Mouse (Mus musculus): ENCODE measurements around the gene Hgfac. TPM values are rescaled to one million over a fixed set of nuclear protein-coding genes. Genes with fewer than 3 reads are reported as not detected.

Hgfac gene
- total and polyA plus RNA-seq, 3 experiments, result not detected

- H3K4me1 ChIP-seq (ENCODE audit: control insufficient read depth in 1 of 2, insufficient read depth in 2 of 2), result peaks cover 22 to 55% of the 10 kb centered on the region in 2 experiments
- H3K27me3 ChIP-seq (replicated peaks), result no peaks in the 10 kb centered on the region
- H3K9me3 ChIP-seq (replicated peaks; ENCODE audit: low read length), result no peaks in the 10 kb centered on the region
- dilution Hi-C loops (cut with MboI; ENCODE audit: extremely low pct_ligation_motif_present, extremely low pct_unique_long_range_greater_than_20kb, low sequenced_read_pairs) (no loop called here), in situ Hi-C loops (cut with MboI; ENCODE audit: low pct_ligation_motif_present, low pct_unique_long_range_greater_than_20kb, low sequenced_read_pairs) (no loop called here)
- H3K36me3 ChIP-seq (replicated peaks in 1 of 2; ENCODE audit: control insufficient read depth in 1 of 2, insufficient read depth in 1 of 2, low read length in 1 of 2), result peaks cover 0 to 1% of the 10 kb centered on the region in 2 experiments
- DNase-seq (ENCODE audit: extremely low read depth), result no peak
- TF ChIP-seq CHD1 (IDR thresholded peaks at IDR 0.05; ENCODE audit: low read depth, low read length), result 0 out of 2 replicates have a peak, but pooled peaks have one; percentile 34
- no peak for TF ChIP-seq ZC3H11A (IDR thresholded peaks at IDR 0.05; ENCODE audit: low read depth, low read length)
- no peak overlapping the region for H3K9ac ChIP-seq (ENCODE audit: insufficient read depth, low read depth)
- no peak overlapping the region for H3K27ac ChIP-seq (ENCODE audit: insufficient read depth, low read depth)
- peak overlapping the region in 1 of 3 experiments; percentile 28 for H3K4me3 ChIP-seq (replicated peaks in 1 of 3; ENCODE audit: low read depth in 2 of 3, low read length in 2 of 3, poor library complexity in 1 of 3)
- H3K4me2 ChIP-seq (ENCODE audit: insufficient read depth, low read depth, poor library complexity, severe bottlenecking), result no peak overlapping the region
- H3K79me2 ChIP-seq (replicated peaks; ENCODE audit: control insufficient read depth, extremely low read depth, insufficient read depth, poor library complexity, severe bottlenecking), result no peaks in the 10 kb centered on the region
Observed at GRCm38 (mm10) chr5:34999281-34999680, 42.0 kb upstream of the Hgfac start.

- peak; percentile 60 for DNase-seq (ENCODE audit: extremely low read depth)
- peak overlapping the region in 1 of 3 experiments; percentile 28 for H3K4me3 ChIP-seq (replicated peaks in 1 of 3; ENCODE audit: low read depth in 2 of 3, low read length in 2 of 3, poor library complexity in 1 of 3)
- H3K27ac ChIP-seq (ENCODE audit: insufficient read depth, low read depth), result no peak overlapping the region
- TF ChIP-seq PAX5 (IDR thresholded peaks at IDR 0.05; ENCODE audit: low read length) (no peak), MAFK (IDR thresholded peaks at IDR 0.05; ENCODE audit: insufficient replicate concordance, low read length) (peak; percentile 25; the same call in 1 of the 2 replicates), E2F4 (IDR thresholded peaks at IDR 0.05; ENCODE audit: insufficient replicate concordance, low read depth, low read length) (no peak), IRF4 (IDR thresholded peaks at IDR 0.05; ENCODE audit: low read depth, low read length) (peak; percentile 75), TCF12 (IDR thresholded peaks at IDR 0.05; ENCODE audit: low read depth, low read length) (peak; percentile 57; the same call in 1 of the 2 replicates), EP300 (IDR thresholded peaks at IDR 0.05; ENCODE audit: low read length) (peak; percentile 78), CHD2 (IDR thresholded peaks at IDR 0.05; ENCODE audit: low read length) (peak; percentile 92), MAZ (IDR thresholded peaks at IDR 0.05; ENCODE audit: low read depth, low read length) (peak; percentile 58), MEF2A (IDR thresholded peaks at IDR 0.05; ENCODE audit: borderline replicate concordance, low read depth, low read length) (peak; percentile 33; the same call in 1 of the 2 replicates), ETS1 (conservative IDR thresholded peaks at IDR 0.05; ENCODE audit: low read depth, low read length) (peak; percentile 63)
- no peaks in the 10 kb centered on the region for H3K9me3 ChIP-seq (replicated peaks; ENCODE audit: low read length)
- no peaks in the 10 kb centered on the region for H3K27me3 ChIP-seq (replicated peaks)
- H3K4me1 ChIP-seq (ENCODE audit: control insufficient read depth in 1 of 2, insufficient read depth in 2 of 2), result peaks cover 22 to 57% of the 10 kb centered on the region in 2 experiments
- H3K4me2 ChIP-seq (ENCODE audit: insufficient read depth, low read depth, poor library complexity, severe bottlenecking), result peak overlapping the region; percentile 41
- in situ Hi-C loops (cut with MboI; ENCODE audit: low pct_ligation_motif_present, low pct_unique_long_range_greater_than_20kb, low sequenced_read_pairs), result no loop called here
- no peak overlapping the region for H3K9ac ChIP-seq (ENCODE audit: insufficient read depth, low read depth)
- dilution Hi-C loops (cut with MboI; ENCODE audit: extremely low pct_ligation_motif_present, extremely low pct_unique_long_range_greater_than_20kb, low sequenced_read_pairs), result no loop called here
- no peaks in the 10 kb centered on the region for H3K79me2 ChIP-seq (replicated peaks; ENCODE audit: control insufficient read depth, extremely low read depth, insufficient read depth, poor library complexity, severe bottlenecking)
- peaks cover 0 to 3% of the 10 kb centered on the region in 2 experiments for H3K36me3 ChIP-seq (replicated peaks in 1 of 2; ENCODE audit: control insufficient read depth in 1 of 2, insufficient read depth in 1 of 2, low read length in 1 of 2)
Observed at GRCm38 (mm10) chr5:35000323-35000722, 41.0 kb upstream of the Hgfac start.

GRCm38 (mm10) chr5:35001144-35001543 lies 40.2 kb upstream of the Hgfac start:
- no peak for DNase-seq (ENCODE audit: extremely low read depth)
- in situ Hi-C loops (cut with MboI; ENCODE audit: low pct_ligation_motif_present, low pct_unique_long_range_greater_than_20kb, low sequenced_read_pairs), result no loop called here
- H3K79me2 ChIP-seq (replicated peaks; ENCODE audit: control insufficient read depth, extremely low read depth, insufficient read depth, poor library complexity, severe bottlenecking), result no peaks in the 10 kb centered on the region
- no peak overlapping the region for H3K9ac ChIP-seq (ENCODE audit: insufficient read depth, low read depth)
- no peak overlapping the region for H3K4me3 ChIP-seq (replicated peaks in 1 of 3; ENCODE audit: low read depth in 2 of 3, low read length in 2 of 3, poor library complexity in 1 of 3)
- H3K9me3 ChIP-seq (replicated peaks; ENCODE audit: low read length), result no peaks in the 10 kb centered on the region
- no peaks in the 10 kb centered on the region for H3K27me3 ChIP-seq (replicated peaks)
- no peak overlapping the region; the same call in 1 of the 2 replicates for H3K4me2 ChIP-seq (ENCODE audit: insufficient read depth, low read depth, poor library complexity, severe bottlenecking)
- no peak for TF ChIP-seq TCF12 (IDR thresholded peaks at IDR 0.05; ENCODE audit: low read depth, low read length)
- no peak for TF ChIP-seq IRF4 (IDR thresholded peaks at IDR 0.05; ENCODE audit: low read depth, low read length)
- no peak for TF ChIP-seq ZC3H11A (IDR thresholded peaks at IDR 0.05; ENCODE audit: low read depth, low read length)
- TF ChIP-seq SMC3 (IDR thresholded peaks at IDR 0.05; ENCODE audit: low read depth, low read length), result no peak
- no peak for TF ChIP-seq ZKSCAN1 (IDR thresholded peaks at IDR 0.05; ENCODE audit: borderline replicate concordance, low read depth, low read length)
- no peak for TF ChIP-seq POLR2AphosphoS2 (IDR thresholded peaks at IDR 0.05; ENCODE audit: low read depth, low read length)
- no peak for TF ChIP-seq NELFE (IDR thresholded peaks at IDR 0.05; ENCODE audit: low read depth, low read length)
- no peak for TF ChIP-seq ZMIZ1 (IDR thresholded peaks at IDR 0.05; ENCODE audit: low read depth, low read length)
- TF ChIP-seq USF1 (IDR thresholded peaks at IDR 0.05; ENCODE audit: low read depth, low read length), result no peak
- TF ChIP-seq MEF2A (IDR thresholded peaks at IDR 0.05; ENCODE audit: borderline replicate concordance, low read depth, low read length), result no peak
- no peak for TF ChIP-seq ETS1 (conservative IDR thresholded peaks at IDR 0.05; ENCODE audit: low read depth, low read length)
- H3K4me1 ChIP-seq (ENCODE audit: control insufficient read depth in 1 of 2, insufficient read depth in 2 of 2), result peaks cover 26 to 66% of the 10 kb centered on the region in 2 experiments
- H3K27ac ChIP-seq (ENCODE audit: insufficient read depth, low read depth), result no peak overlapping the region
- dilution Hi-C loops (cut with MboI; ENCODE audit: extremely low pct_ligation_motif_present, extremely low pct_unique_long_range_greater_than_20kb, low sequenced_read_pairs), result no loop called here
- H3K36me3 ChIP-seq (replicated peaks in 1 of 2; ENCODE audit: control insufficient read depth in 1 of 2, insufficient read depth in 1 of 2, low read length in 1 of 2), result peaks cover 0 to 9% of the 10 kb centered on the region in 2 experiments

Data from CH12.LX (cell line).